Mouse (Mus musculus): Measurements from ENCODE around the gene Ankrd1.

The Ankrd1 gene

DNA sequence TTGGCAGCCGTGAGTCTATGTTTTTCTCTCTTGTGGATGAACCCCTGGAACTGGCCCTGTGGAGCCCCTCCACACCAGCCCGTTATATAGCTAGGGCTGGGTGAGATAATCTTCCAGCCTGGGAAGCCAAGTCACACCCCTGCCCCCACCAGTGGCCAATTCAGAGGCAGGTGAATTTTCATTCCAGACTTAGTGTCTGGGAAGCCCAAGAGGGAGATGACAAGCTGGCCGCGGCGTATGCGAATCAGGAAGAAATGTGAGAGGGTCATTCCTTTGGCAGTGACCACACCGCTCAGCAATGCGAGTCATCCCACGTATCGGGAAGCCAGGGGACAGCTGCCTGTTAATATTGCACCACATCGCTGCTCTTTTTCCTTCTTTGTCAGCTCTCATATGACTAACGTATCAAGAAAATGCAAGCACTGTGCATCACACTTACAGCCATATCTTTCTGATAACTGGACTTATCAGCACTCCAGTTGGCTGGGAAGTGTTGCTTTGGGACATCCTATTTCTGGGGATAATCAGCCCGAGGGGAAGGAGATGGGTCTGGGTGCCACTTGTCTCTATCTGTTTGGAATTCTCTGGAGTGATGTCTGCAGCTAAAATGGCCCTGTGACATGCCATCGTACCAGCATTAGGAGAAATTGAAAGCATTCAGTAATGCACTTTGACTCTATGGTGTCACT is at the start of gene Ankrd1:
Ankrd1 (minus strand) TSS at position 317 of the 689 bp plus-strand sequence.
- no peak for DNase-seq (ENCODE audit: low read depth, low spot score)

DNA sequence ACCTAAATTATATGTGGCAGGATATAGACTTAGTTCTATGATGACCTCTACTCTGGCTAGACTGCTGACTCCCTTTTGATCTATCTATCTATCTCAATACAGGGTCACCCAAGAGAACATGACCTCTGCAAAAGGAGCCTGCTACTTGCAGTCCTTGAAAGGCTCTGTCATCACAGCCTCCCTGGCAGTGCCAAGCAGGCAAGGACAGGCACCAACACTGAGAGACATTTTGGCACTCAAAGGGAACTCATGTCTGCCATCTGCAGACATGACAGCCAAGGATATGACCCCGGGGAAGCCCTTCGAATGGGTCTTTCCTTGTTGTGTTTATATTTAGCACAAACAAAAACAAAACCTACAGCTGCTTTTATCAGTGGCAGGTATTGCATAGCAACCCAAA is 49.2 kb upstream of the Ankrd1 start:
- no peak for DNase-seq (ENCODE audit: low read depth, low spot score)

DNA sequence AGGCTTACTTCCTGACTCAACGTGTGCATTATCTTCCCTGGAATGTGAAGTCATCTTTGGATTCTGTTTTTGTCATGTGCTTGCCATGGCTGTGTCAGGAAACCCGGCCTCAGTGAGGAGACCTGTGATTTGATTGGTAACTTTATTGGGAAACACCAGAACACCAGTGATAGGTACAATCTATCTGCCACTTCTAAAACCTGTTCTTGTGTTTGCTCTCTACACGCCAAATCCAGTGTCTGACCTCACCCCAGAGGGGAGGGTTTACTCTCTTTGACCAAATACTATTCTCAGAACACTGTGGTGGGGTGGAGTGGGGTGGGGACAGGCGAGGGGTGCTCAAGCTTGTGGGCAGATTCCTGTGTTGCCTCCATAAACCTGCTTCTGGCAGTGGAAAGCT is 48.2 kb upstream of the Ankrd1 start:
- no peak for DNase-seq (ENCODE audit: low read depth, low spot score)

DNA sequence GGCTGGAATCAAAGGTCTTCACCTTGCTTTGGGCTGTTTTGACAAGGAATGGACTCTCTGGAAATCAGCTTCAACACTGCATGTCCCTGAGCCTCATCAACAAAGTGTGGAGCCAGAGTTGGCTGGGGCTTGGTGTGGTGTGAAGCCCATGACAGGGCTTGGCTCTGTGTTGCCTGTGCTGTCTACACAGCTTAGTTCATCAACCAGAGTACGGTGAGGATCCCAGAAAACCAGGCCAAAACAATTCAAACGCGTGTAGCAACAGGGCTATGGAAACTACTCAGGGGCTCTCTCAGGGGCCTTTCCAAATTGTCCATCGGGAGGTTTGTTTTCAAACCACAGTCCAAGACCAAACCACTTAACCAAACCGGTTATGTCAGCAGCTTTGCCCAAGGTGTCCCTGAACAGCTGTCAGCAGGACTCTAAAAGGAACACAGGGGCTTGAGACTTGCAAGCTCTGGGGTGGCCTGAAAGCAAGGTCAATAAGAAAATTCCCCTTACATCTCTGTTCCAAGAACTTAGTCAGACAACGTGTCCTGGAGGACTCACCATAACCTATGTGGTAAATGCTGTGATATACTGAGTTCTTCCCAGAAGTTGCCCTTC is 47.5 kb upstream of the Ankrd1 start:
- DNase-seq (ENCODE audit: low read depth, low spot score), result no peak

DNA sequence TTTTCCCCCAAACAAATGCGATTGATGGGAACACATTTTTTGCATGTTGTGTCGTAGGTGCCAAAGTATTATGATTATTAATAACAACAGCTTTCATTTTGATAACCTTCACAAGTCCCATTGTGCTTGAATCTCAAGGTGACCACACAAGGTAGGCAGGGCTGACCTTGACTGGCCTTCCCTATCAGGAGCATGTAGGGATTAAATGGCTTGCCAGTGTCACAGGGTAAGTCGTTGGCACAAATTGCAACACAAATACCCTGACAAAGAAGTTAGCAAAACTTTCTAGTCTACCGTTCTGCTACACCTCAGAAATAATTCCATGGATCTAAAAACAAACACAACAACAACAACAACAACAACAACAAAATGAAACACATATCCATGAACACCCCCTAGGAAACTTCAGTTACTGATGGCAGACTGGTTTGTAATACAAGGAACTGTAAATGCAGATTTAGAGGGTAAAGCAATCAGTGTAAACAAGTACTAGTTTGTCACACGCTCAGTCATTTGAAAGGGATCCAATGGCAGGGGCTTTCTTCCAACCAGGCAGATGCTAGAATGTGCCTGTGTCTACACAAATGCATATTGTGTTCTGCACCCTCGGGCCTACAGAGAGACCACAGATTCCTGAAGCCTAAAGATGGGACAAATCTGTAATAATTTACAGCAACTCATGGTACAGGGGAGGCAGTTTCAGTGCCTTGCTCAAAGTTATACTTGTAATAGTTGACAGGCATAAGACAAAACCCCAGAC is 46.7 kb upstream of the Ankrd1 start:
- no peak for DNase-seq (ENCODE audit: low read depth, low spot score)

DNA sequence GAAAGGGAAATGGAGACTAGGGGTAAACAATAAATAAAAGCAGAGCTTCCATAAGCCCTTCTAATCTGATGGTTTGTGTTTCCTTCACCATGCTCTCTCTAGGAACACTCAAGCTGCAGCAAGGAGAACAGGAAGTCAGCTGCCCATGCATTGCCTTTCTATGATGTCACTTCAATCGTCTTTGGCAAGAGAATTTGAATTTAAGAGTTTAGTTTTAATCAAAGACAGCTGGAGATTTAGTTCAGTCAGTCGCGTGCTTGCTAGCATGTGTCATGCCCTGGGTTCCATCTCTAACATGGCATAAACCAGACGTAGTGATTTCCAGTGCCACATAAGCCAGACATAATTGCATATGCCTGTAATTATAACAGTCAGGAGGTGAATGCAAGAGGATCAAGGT is 45.5 kb upstream of the Ankrd1 start:
- no peak for DNase-seq (ENCODE audit: low read depth, low spot score)

DNA sequence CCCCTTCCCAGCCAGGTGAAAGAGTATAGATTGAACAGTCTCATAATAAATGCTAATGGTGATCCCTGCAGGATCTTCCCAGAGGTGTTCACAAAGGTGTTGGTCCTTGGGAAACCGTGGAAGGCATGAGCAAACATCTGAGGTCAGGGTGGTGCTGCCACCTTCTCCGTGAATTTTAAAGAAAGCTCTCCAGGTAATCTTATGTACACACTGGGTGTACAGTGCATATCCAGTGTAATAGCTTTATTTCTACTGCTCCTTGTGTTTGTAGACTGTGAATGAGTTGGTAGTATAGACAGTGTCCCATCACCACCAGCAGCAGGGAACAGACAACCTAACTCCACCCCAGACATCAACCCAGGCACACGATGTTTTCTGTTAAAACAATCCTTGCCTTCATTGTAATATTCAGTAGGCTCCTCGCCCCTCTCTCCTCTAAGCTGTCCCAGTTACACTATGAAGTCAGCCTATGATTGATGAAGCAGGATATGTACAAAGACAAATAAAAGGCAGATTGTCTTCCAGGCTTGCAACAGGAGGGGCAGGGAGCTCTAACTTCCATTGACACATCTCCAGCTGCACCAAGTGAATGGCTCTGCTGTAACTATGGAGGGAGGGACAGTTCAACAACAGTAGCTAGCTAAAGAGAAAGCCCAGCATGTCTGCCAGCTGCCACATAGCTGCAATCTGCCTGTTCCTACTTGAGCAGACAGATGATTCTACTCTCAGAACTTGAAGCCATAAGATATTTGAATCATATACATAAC is 30.5 kb upstream of the Ankrd1 start:
- no peak for DNase-seq (ENCODE audit: low read depth, low spot score)

DNA sequence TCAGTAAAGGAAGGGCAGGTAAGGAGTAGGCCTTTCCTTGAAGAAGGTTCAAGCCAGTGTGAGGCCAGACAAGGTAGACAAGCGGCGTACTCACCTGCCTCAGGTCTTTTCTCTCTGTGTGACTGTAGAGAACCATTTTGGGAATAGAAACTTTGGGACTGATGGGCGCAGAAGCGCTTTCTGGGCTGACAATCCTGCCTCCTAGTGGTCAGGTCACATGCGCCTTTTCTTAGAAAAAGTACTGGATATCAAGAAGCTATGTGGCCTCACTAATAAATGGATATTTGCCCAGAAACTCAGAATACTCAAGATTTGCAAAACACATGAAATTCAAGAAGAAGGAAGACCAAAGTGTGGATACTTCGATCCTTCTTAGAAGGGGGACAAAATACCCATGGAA is 28.7 kb upstream of the Ankrd1 start:
- peak; percentile 34 for DNase-seq (ENCODE audit: low read depth, low spot score)

DNA sequence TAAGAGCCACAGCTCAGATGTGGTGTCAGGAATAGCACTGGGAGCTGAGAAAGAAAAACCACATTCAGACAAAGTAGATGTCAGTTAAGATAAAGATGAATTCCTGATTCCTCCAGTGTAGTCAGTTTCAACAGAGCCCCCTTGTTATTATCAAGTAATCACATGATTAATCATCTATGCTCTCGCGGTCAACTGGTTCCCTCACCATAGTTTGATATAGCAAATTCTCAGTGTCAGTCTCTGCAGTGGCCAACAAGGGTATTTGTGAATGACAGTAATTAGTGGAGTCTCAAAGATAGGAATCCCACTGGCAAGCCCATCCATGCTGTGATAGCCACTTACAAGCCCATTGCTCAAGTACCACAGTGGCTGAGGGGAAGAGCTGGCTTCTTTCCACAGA is 23.7 kb upstream of the Ankrd1 start:
- DNase-seq (ENCODE audit: low read depth, low spot score), result no peak

DNA sequence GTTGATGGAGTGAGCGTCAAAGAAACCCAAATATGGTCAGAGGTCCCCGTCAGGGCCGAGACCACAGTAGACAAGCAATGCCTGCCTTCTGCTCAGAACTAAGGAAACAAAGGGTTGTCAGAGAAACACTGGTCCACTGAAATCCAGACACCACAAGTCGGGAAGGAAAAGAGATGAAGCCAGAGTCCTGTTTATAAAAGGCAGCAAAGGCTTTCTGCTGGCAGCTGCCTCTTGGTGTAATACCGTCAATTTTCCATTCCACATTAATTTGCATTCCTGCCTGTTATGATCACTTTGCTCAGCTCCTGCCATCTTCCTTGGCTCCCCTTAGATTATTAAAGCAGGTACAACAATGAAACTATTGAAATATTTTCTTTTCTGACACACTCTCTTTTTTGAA is 13.8 kb upstream of the Ankrd1 start:
- DNase-seq (ENCODE audit: low read depth, low spot score), result no peak

DNA sequence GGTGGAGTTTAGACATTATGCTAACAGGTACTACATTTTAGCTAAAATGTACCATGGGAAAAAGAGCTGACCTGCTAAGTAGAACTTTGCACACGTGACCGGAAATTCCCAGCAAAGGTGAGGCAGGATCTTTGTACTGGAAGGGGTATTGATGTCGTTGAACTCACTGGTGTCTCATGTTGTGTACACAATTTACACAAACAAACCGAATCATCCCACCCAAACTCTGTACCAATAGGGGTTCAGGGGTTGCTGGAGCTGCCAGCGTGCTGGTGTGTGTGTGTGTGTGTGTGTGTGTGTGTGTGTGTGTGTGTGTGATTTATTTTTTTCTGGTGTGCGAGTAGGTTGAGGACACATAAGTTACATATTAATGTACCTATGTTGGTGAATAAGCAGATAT is 13.2 kb upstream of the Ankrd1 start:
- no peak for DNase-seq (ENCODE audit: low read depth, low spot score)

DNA sequence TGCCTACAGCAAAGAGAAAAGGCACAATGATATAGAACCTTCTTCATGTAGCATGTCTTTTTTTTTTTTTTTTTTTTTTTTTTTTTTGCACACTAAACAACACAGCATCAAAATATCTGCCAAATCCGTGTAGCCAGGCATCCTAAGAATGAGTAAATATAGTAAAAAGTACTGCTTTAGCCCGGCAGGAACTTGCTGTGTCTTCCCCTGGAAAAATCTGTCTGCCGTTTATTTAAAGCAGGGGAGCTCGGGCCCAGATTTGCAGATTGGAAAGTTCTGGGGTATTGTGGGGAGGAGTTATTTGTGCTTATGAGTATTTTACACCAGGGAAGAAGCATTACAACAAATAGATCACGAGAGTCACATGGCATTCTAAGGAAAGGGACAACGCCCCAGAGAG is 12.1 kb upstream of the Ankrd1 start:
- no peak for DNase-seq (ENCODE audit: low read depth, low spot score)

DNA sequence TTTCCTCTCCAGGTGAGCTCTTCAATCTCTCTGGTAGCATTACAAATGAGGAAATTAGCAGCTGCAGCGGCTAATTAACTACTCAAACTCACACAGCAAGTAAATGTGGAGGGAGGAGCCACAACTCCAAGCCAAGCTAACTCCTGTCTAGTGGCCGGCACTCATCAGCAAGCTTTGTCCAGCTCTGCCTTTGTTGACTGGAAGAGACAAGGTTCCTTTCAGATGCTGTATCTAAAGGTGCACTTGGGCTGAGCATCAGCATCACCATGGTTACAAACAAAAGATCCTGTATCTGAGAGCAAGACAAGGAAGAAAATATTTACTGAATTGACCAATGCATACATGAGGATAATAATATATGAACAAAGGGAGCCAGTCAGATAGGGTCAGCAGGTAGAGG is 10.3 kb upstream of the Ankrd1 start:
- no peak for DNase-seq (ENCODE audit: low read depth, low spot score)

DNA sequence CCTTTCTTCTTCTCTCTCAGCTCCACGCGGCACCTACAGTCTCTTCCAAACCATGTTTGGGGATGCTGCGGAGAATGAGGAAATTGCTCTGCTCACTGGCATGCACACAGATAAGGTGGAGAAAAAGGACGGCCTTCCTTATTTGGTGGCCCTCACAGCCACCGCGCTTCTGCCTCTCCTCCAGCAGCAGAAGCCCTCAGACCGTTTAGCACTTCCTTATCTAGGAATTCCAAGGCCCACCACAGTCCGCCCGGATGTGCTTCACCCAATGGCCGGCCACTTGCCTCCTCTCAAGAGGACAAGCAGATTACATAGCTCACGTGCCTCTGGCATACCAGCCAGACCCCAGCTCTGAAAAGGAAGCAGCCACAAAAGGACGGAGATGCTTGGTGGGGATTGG is 9.7 kb upstream of the Ankrd1 start:
- DNase-seq (ENCODE audit: low read depth, low spot score), result peak; percentile 13

DNA sequence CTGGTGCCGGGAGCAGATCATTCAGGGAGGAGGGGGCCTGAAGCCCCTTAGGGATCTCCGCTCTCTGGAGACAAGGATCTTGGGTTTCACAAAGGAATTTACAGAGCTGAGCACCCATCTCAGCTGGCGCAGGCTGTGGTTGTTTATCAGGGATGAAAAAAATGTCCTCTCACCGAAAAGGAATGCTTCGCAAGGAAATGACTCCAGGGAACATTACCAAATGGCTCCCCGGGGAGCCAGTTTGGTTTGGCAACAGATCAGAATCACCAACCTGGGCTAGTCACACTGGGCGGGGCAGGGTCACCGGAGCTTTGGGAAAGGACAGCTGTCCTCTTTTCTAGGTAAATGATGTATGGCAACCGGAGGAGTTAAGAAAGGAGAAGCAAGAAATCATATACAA is 9.3 kb upstream of the Ankrd1 start:
- DNase-seq (ENCODE audit: low read depth, low spot score), result peak; percentile 35

DNA sequence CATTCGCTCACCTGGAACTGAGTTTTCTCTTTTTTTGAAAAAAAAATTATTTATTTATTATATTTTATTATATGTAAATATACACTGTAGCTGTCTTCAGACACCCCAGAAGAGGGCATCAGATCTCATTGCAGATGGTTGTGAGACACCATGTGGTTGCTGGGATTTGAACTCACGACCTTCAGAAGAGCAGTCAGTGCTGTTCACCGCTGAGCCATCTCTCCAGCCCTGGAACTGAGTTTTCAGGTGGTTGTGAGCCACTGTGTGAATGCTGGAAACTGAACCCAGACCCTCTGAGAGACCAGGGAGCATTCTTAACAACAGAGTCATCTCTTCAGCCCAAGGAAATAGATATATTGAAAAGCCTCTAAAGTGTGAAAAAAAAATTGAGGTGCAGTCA is 8.5 kb upstream of the Ankrd1 start:
- DNase-seq (ENCODE audit: low read depth, low spot score), result no peak

DNA sequence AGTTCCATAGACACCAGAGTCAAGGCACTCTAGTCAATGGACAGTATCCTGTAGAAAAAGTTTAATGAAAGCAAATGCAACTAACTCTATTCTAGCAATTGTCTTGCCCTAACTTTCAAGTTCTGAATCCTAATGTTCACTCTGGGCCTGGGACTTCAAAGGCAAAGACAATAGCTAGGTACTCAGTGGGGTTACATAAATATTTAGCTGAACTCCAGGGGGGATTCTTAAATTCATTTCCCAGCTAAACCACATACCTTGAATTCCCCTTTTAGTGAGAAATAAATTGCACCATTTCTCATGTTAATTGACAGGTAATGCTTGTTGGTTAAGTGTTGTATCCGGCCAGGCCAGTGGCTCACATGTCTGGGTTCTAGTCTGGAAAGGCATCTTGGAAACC is 4.3 kb upstream of the Ankrd1 start:
- peak; percentile 68 for DNase-seq (ENCODE audit: low read depth, low spot score)

DNA sequence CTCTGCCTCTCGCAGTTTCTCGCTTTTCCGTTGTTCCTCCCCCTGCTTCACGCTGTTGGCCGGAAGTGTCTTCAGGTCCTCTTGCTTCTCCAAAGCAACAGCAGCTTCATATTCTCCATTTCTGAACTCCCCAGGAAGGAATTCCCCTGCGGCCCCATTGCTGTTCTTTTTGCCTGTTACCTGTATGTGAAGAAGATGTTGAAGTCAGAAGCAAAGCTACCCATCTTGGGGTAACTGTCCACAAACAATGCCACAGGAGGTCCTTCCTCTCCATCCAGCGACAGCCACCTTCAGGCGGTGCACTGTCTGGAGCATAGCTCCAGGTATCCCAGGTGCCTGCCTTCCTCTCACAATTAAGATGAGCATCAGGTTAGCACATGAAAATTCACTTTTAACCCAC is 680 bp downstream of the Ankrd1 start:
- no peak for DNase-seq (ENCODE audit: low read depth, low spot score)

DNA sequence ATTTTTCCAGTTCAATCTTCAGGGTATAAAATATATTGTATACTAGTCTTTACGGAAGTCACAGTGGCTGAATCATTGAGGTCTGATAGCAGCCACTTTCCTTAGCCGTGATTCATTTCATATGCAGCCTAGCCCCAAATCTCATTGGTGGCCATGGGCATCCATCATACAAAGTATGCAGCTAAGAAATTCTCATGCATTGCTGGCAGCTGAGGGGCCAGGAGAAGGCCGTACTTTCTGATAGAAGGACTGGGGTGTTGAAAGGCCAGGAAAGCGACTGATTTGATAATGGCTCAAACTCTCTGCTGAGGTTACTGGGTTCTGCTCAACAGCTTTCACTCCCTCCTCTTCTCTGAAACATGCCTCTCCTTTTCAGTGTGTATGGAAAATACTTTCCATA is 3.7 kb downstream of the Ankrd1 start:
- DNase-seq (ENCODE audit: low read depth, low spot score), result no peak

DNA sequence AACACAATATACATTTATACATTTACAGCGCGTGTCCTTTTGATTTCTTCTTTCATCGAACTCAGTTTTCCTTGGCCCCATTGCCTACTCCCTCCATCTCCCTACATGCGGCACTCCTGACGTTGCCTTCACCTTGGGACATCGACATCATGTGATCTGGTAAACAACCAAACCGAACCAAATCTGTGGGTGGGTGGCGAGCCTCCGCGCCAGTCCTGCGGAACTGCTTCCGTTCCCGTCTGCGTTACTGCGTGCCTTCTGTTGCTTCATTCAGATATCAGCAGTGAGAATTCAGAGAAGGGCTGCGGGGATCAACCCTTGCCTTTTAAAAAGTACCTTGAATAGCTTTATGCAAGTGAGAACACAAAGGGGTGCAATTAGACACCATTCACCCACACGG is 7.9 kb downstream of the Ankrd1 start:
- no peak for DNase-seq (ENCODE audit: low read depth, low spot score)

DNA sequence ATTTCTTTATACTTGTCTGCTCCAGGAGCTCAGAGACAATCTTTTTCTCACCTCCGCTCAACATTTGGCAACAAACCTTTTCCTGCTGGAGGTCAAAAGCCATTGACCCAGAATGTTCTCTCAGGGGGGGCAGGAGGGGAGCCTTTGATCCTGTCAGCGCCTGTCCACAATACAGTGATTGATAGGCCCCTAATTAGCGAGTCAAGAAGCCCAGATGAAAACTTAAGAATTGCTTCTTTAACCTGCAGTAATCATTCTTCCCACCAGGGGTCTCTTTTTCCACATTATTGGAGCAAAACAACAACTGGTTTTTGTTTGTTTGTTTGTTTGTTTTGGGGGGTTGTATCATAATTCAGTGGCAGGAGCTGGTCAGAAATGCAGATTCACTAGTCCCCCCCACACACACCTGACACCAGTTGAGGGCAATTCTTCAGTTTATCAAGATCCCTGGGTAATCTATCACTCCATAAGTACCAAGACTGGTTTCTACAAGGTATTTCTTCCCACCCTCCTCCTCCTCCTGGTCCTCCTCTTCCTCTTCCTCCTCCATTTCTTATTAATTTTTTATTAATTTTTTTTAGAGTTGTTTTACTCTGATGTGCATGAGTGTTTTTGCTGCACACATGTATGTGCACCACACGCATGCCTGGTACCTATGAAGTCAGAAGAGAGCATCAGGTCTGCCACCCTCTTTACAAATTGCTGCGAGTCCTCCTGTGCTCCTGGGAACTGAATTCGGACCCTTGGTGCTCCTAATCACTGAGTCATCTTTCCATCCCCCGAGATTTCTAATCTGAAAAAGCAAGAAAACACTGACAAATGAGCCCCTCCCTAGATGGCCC is 8.6 kb downstream of the Ankrd1 start:
- DNase-seq (ENCODE audit: low read depth, low spot score), result peak; percentile 64

All from R1 (cell line).